Mouse (Mus musculus) CH12.LX (cell line): ENCODE results near the gene Ppm1l.

Source experiments
- BHLHE40 ChIP-seq: IDR thresholded peaks from 2 replicates; pipeline ENCODE4 v1.6.1; 2011; ENCODE audit warnings: mild to moderate bottlenecking, low read depth, low read length, improper control_type of control experiment
- CHD2 ChIP-seq: IDR thresholded peaks from 2 replicates; pipeline ENCODE4 v1.6.1; 2011; ENCODE audit warnings: low read length, improper control_type of control experiment
- CTCF ChIP-seq, 2 experiments: IDR thresholded peaks in 1 of 2; conservative IDR thresholded peaks in 1 of 2; 2 replicates each; pipeline ENCODE4 v1.5.1; 2011 to 2012; ENCODE audit warnings: low read depth in 2 of 2, low read length in 2 of 2, improper control_type of control experiment in 1 of 2, inconsistent platforms in 1 of 2, mild to moderate bottlenecking in 1 of 2, moderate library complexity in 1 of 2
- JUND ChIP-seq: conservative IDR thresholded peaks from 2 replicates; pipeline ENCODE4 v1.6.1; 2011; ENCODE audit warnings: low read depth, low read length, improper control_type of control experiment
- MEF2A ChIP-seq: IDR thresholded peaks from 2 replicates; pipeline ENCODE4 v1.6.1; 2014; ENCODE audit warnings: low read depth, mild to moderate bottlenecking, inconsistent platforms, low read length, improper control_type of control experiment, borderline replicate concordance
- POLR2A ChIP-seq: IDR thresholded peaks from 2 replicates; pipeline ENCODE4 v1.6.1; 2011; ENCODE audit warnings: low read depth, mild to moderate bottlenecking, improper control_type of control experiment, low read length
- RAD21 ChIP-seq: IDR thresholded peaks from 2 replicates; pipeline ENCODE4 v1.6.1; 2011; ENCODE audit warnings: low read depth, mild to moderate bottlenecking, low read length, improper control_type of control experiment, moderate library complexity
- SIN3A ChIP-seq: IDR thresholded peaks from 2 replicates; pipeline ENCODE4 v1.6.1; 2012; ENCODE audit warnings: low read length, improper control_type of control experiment, inconsistent platforms
- USF2 ChIP-seq: conservative IDR thresholded peaks from 2 replicates; pipeline ENCODE4 v1.6.1; 2011; ENCODE audit warnings: low read depth, low read length, improper control_type of control experiment
- ZC3H11A ChIP-seq: IDR thresholded peaks from 2 replicates; pipeline ENCODE4 v1.6.1; 2012; ENCODE audit warnings: low read depth, mild to moderate bottlenecking, inconsistent platforms, low read length, improper control_type of control experiment
- ZMIZ1 ChIP-seq: IDR thresholded peaks from 2 replicates; pipeline ENCODE4 v1.6.1; 2012; ENCODE audit warnings: low read depth, mild to moderate bottlenecking, inconsistent platforms, low read length, improper control_type of control experiment
- ZNF384 ChIP-seq: IDR thresholded peaks from 2 replicates; pipeline ENCODE4 v1.6.1; 2012; ENCODE audit warnings: low read depth, low read length, improper control_type of control experiment, inconsistent platforms

DNA sequence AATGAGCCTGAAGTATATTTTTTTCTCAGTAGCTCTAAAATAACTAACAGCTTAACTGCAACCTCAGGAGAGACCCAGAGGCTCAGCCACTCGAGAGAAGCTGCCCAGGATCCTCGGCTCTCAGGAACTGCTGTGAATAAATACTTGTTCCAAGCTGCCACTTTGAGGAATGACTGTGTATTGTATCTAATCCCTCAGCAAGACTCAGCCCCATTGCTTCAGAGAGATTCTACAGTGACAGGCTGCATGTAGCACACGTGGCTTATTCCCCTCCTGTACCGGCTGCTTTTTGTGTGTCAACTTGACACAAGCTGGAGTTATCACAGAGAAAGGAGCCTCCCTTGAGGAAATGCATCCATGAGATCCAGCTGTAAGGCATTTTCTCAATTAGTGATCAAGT is 216.0 kb downstream of the Ppm1l start:
- TF ChIP-seq CTCF (conservative IDR thresholded peaks at IDR 0.05 in 1 of 2, IDR thresholded peaks at IDR 0.05 in 1 of 2; ENCODE audit: low read depth in 2 of 2, low read length in 2 of 2) (no peak), ZMIZ1 (no peak), POLR2A (no peak), BHLHE40 (no peak), ZNF384 (no peak), RAD21 (no peak), ZC3H11A (no peak), SIN3A (no peak), USF2 (no peak), MEF2A (no peak), JUND (no peak), CHD2 (no peak)
